Mouse (Mus musculus): ENCODE results near the gene Abi2. TPM values are rescaled to one million over a fixed set of nuclear protein-coding genes. Genes with fewer than 3 reads are reported as not detected.

Abi2 gene
- polyA plus RNA-seq, 1 experiment from 2014 or later = 10.5 TPM

DNA sequence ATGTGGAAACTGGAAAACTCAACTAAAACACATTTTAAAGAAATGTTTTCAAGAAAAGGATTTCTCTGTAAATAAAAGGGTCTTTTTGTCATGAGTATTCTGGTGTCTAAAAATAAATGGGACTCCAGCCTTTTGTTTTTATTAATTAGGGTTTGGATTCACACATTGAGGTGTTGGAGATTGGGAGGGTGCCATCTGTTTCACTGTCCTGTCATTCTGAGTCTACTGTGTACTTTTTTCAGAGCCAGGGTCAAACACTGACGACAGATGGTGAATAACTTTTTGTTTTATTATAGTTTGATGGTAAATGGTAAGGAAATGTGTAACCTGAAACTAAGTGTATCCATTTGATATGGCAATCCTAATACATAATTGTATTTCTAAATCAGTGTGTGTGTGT is 72.1 kb downstream of the Abi2 start:
- H3K4me1 ChIP-seq (ENCODE audit: control insufficient read depth, insufficient read depth, low read length) = no peaks in the 10 kb centered on the region
- no peaks in the 10 kb centered on the region for H3K9me3 ChIP-seq (ENCODE audit: control insufficient read depth, low read length)
- 42% methylated on average over 1 of the region's 1 CpGs for WGBS
- no peak overlapping the region for H3K4me2 ChIP-seq (ENCODE audit: low read depth, low read length)
- ATAC-seq = no peak
- H3K4me3 ChIP-seq (ENCODE audit: low read length) = no peak overlapping the region
- H3K27ac ChIP-seq (ENCODE audit: low read length) = no peak overlapping the region
- no peaks in the 10 kb centered on the region for H3K27me3 ChIP-seq (replicated peaks; ENCODE audit: control insufficient read depth, insufficient read depth, low read length)
- H3K9ac ChIP-seq (ENCODE audit: low read depth, low read length) = no peak overlapping the region
- no peaks in the 10 kb centered on the region for H3K36me3 ChIP-seq (ENCODE audit: control insufficient read depth, insufficient read depth, low read length)

DNA sequence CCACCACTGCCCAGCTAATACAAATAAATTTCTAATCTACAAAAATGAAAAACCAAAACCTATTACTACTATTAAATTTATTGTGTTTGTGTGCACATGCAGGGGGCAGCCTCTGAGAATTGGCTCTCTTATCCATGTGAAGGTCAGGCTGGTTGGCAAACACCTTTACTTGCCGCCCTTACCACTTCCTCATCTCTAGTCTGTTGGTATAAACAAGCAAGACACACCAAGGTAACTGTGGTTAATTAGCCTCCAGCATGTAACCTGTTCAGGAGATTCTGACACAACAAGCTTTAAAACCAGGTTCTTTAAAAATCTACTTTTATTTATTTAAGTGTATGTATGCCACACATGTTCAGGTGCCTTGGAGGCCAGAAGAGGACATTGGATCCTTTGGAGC is 73.5 kb downstream of the Abi2 start:
- H3K9me3 ChIP-seq (ENCODE audit: control insufficient read depth, low read length) = no peaks in the 10 kb centered on the region
- H3K27ac ChIP-seq (ENCODE audit: low read length) = no peak overlapping the region
- H3K27me3 ChIP-seq (replicated peaks; ENCODE audit: control insufficient read depth, insufficient read depth, low read length) = no peaks in the 10 kb centered on the region
- H3K9ac ChIP-seq (ENCODE audit: low read depth, low read length) = no peak overlapping the region
- H3K4me1 ChIP-seq (ENCODE audit: control insufficient read depth, insufficient read depth, low read length) = no peaks in the 10 kb centered on the region
- no peak for ATAC-seq
- H3K4me2 ChIP-seq (ENCODE audit: low read depth, low read length) = no peak overlapping the region
- no peaks in the 10 kb centered on the region for H3K36me3 ChIP-seq (ENCODE audit: control insufficient read depth, insufficient read depth, low read length)
- no peak overlapping the region for H3K4me3 ChIP-seq (ENCODE audit: low read length)
- 86% methylated on average over 1 of the region's 1 CpGs for WGBS

DNA sequence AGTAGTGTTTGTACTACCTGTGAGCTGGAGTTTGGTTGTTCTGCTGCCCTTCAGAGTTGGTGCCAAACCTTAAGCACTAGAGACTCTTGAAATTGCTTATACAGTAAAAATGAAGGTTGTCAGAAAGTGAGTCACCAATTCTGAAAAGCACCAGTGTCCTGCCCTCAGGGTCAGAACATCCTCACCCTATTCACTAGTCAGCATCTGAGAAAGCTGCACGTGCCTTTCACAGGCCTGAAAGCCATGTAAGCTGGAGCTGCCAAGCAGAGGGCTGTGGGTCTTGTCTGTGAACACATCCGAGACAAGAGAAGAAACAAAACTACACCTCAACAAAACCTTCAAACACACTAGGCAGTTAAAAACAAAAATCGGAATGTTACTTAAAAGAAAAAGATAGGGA is 76.2 kb downstream of the Abi2 start:
- H3K4me3 ChIP-seq (ENCODE audit: low read length) = no peak overlapping the region
- H3K9ac ChIP-seq (ENCODE audit: low read depth, low read length) = no peak overlapping the region
- no peaks in the 10 kb centered on the region for H3K9me3 ChIP-seq (ENCODE audit: control insufficient read depth, low read length)
- WGBS = 82% methylated on average over 3 of the region's 3 CpGs
- no peaks in the 10 kb centered on the region for H3K4me1 ChIP-seq (ENCODE audit: control insufficient read depth, insufficient read depth, low read length)
- H3K36me3 ChIP-seq (ENCODE audit: control insufficient read depth, insufficient read depth, low read length) = no peaks in the 10 kb centered on the region
- H3K27me3 ChIP-seq (replicated peaks; ENCODE audit: control insufficient read depth, insufficient read depth, low read length) = no peaks in the 10 kb centered on the region
- ATAC-seq = no peak
- no peak overlapping the region for H3K4me2 ChIP-seq (ENCODE audit: low read depth, low read length)
- no peak overlapping the region for H3K27ac ChIP-seq (ENCODE audit: low read length)

DNA sequence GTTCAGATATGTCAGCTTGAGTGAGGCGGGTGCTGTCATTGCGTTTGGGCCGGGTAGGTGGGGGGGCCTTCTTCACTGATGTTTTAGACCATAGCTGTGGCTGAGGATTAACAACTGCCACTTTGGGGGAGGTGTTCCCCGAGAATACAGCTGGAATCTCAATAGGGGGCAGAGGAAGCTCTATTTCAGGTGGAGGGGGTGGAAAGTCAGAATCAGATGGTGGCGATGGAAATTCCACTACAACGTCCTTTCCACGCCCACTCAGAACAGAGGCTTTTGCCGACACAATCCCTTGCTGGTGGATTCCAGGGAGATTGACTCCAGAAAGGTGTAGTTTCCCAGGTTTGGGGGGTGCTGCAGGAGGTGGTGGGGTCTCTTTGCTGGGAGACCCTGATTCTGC is 79.2 kb downstream of the Abi2 start:
- 92% methylated on average over 8 of the region's 8 CpGs for WGBS
- no peak for ATAC-seq
- no peak overlapping the region for H3K4me3 ChIP-seq (ENCODE audit: low read length)
- H3K9me3 ChIP-seq (ENCODE audit: control insufficient read depth, low read length) = no peaks in the 10 kb centered on the region
- H3K27ac ChIP-seq (ENCODE audit: low read length) = no peak overlapping the region
- 0 out of 2 replicates have a peak, but pooled peaks cover 3% of the 10 kb centered on the region for H3K4me1 ChIP-seq (ENCODE audit: control insufficient read depth, insufficient read depth, low read length)
- no peak overlapping the region for H3K9ac ChIP-seq (ENCODE audit: low read depth, low read length)
- no peak overlapping the region for H3K4me2 ChIP-seq (ENCODE audit: low read depth, low read length)
- H3K27me3 ChIP-seq (replicated peaks; ENCODE audit: control insufficient read depth, insufficient read depth, low read length) = no peaks in the 10 kb centered on the region
- peaks cover 2% of the 10 kb centered on the region; the same call in 1 of the 2 replicates for H3K36me3 ChIP-seq (ENCODE audit: control insufficient read depth, insufficient read depth, low read length)

DNA sequence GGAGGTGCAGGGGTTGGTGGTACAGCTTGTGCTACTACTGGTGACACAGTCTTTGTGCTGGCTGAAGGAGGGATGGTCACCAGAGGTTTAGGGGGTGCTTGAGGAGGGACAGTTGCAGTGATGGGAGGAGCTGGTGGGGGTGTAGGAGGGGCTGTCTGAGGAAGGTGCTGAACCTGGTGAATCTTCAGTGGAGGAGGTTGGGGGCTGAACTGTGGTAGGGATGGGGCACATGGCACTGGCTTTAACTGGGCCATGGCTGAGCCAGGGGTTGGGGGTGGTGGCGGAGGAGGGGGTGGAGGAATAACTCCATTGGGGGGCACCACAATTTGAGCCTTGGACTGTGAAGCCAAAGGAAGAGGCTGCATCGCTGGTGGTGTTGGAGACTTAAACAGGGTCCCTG is 80.2 kb downstream of the Abi2 start:
- no peak overlapping the region for H3K9ac ChIP-seq (ENCODE audit: low read depth, low read length)
- peaks cover 2% of the 10 kb centered on the region; the same call in 1 of the 2 replicates for H3K36me3 ChIP-seq (ENCODE audit: control insufficient read depth, insufficient read depth, low read length)
- no peak for ATAC-seq
- WGBS = 97% methylated on average over 2 of the region's 2 CpGs
- 0 out of 2 replicates have a peak, but pooled peaks cover 3% of the 10 kb centered on the region for H3K4me1 ChIP-seq (ENCODE audit: control insufficient read depth, insufficient read depth, low read length)
- H3K9me3 ChIP-seq (ENCODE audit: control insufficient read depth, low read length) = no peaks in the 10 kb centered on the region
- no peak overlapping the region for H3K4me2 ChIP-seq (ENCODE audit: low read depth, low read length)
- H3K4me3 ChIP-seq (ENCODE audit: low read length) = no peak overlapping the region
- H3K27ac ChIP-seq (ENCODE audit: low read length) = no peak overlapping the region
- no peaks in the 10 kb centered on the region for H3K27me3 ChIP-seq (replicated peaks; ENCODE audit: control insufficient read depth, insufficient read depth, low read length)

DNA sequence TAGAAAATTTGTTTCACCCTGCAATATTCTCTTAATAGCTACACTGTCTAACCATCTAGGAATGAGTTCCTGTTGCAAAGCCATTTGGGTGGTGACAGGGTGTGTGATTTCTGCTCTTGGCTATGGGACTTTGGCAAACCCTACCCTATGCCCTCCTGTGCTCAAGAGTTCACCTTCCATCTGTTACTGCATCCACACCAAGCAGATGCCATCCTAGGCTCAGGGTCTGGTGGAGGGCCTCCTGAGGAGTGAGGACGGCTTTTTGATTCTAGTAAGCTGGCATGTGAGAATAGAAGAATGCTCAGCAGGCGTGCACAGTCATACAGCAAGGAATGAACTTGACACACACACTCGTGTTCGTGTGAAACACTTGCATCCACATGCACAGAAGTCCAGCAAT is 81.1 kb downstream of the Abi2 start:
- Histone ChIP-seq H3K36me3 (ENCODE audit: control insufficient read depth, insufficient read depth, low read length) (peaks cover 2% of the 10 kb centered on the region; the same call in 1 of the 2 replicates), H3K9ac (ENCODE audit: low read depth, low read length) (no peak overlapping the region), H3K4me1 (ENCODE audit: control insufficient read depth, insufficient read depth, low read length) (0 out of 2 replicates have a peak, but pooled peaks cover 3% of the 10 kb centered on the region), H3K4me3 (ENCODE audit: low read length) (no peak overlapping the region), H3K27me3 (replicated peaks; ENCODE audit: control insufficient read depth, insufficient read depth, low read length) (no peaks in the 10 kb centered on the region), H3K27ac (ENCODE audit: low read length) (no peak overlapping the region), H3K9me3 (ENCODE audit: control insufficient read depth, low read length) (no peaks in the 10 kb centered on the region), H3K4me2 (ENCODE audit: low read depth, low read length) (no peak overlapping the region)
- no peak for ATAC-seq
- 91% methylated on average over 4 of the region's 4 CpGs for WGBS

DNA sequence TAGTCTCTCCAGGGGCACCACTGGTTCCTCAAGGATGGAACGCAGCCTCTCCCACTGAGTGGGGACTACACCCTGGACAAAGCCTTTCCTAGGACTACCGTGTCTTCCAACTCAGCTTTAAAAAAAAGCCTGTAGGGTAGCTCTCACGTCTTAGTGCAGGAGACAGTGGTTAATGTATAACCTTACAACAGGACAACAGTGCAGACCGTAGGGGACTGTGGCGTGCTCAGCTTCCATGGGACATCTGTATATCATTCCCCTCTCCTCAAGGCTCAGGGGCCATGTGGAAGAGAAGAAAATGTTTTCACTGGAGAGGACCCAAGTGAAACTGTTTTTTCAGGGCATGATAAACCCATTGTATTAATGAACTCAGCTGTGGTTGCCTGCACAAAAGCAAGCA is 83.0 kb downstream of the Abi2 start:
- ATAC-seq = peak; percentile 62
- H3K27ac ChIP-seq (ENCODE audit: low read length) = no peak overlapping the region
- no peaks in the 10 kb centered on the region for H3K9me3 ChIP-seq (ENCODE audit: control insufficient read depth, low read length)
- no peak overlapping the region for H3K9ac ChIP-seq (ENCODE audit: low read depth, low read length)
- H3K4me1 ChIP-seq (ENCODE audit: control insufficient read depth, insufficient read depth, low read length) = 0 out of 2 replicates have a peak, but pooled peaks cover 3% of the 10 kb centered on the region
- H3K4me2 ChIP-seq (ENCODE audit: low read depth, low read length) = no peak overlapping the region
- WGBS = 51% methylated on average over 5 of the region's 5 CpGs
- no peak overlapping the region for H3K4me3 ChIP-seq (ENCODE audit: low read length)
- H3K36me3 ChIP-seq (ENCODE audit: control insufficient read depth, insufficient read depth, low read length) = peaks cover 5% of the 10 kb centered on the region; the same call in 1 of the 2 replicates
- no peaks in the 10 kb centered on the region for H3K27me3 ChIP-seq (replicated peaks; ENCODE audit: control insufficient read depth, insufficient read depth, low read length)

DNA sequence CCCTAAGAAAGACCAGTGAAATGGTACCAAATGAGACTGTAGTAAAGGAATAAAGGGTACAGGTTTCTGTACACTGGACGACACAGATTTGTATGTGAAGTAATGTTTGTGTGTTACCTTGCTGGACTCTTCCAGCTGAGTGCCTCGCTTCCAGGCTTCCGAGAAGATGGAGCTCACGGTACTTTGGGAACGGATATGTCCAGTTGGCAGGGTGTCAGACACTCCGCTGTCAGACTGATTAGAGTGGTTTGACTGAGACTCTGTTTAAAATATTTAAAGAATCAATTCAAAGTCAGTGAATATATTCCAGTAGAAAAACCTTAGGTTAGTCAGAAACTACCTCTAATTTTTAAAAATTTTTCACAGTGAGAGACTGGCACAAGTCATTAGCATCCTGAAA is 84.0 kb downstream of the Abi2 start:
- Histone ChIP-seq H3K27ac (ENCODE audit: low read length) (no peak overlapping the region), H3K27me3 (replicated peaks; ENCODE audit: control insufficient read depth, insufficient read depth, low read length) (no peaks in the 10 kb centered on the region), H3K36me3 (ENCODE audit: control insufficient read depth, insufficient read depth, low read length) (peaks cover 5% of the 10 kb centered on the region; the same call in 1 of the 2 replicates), H3K4me1 (ENCODE audit: control insufficient read depth, insufficient read depth, low read length) (0 out of 2 replicates have a peak, but pooled peaks cover 3% of the 10 kb centered on the region), H3K4me2 (ENCODE audit: low read depth, low read length) (no peak overlapping the region), H3K9ac (ENCODE audit: low read depth, low read length) (no peak overlapping the region), H3K4me3 (ENCODE audit: low read length) (no peak overlapping the region), H3K9me3 (ENCODE audit: control insufficient read depth, low read length) (no peaks in the 10 kb centered on the region)
- no peak for ATAC-seq
- WGBS = 88% methylated on average over 6 of the region's 6 CpGs

DNA sequence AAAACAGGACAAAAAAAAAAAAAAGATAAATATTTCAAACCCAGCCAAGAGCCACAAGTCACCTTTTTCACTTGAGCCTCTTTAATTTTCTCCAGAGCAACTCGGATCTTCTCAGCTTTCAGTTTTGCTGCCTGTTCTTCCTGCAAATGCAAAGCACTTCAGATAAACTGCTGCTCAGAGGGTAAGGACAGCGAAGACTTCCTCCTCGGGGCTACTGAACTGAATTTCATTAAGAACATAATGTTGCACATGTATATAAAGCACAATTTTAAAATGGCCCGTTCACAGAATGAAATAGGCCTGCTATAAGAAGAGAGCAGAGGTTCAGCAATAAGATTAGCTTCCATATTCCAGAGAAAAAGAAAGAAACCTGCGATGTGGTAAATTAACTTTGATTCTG is 94.0 kb downstream of the Abi2 start:
- H3K36me3 ChIP-seq (ENCODE audit: control insufficient read depth, insufficient read depth, low read length) = peaks cover 2% of the 10 kb centered on the region; the same call in 1 of the 2 replicates
- H3K4me2 ChIP-seq (ENCODE audit: low read depth, low read length) = no peak overlapping the region
- no peaks in the 10 kb centered on the region for H3K4me1 ChIP-seq (ENCODE audit: control insufficient read depth, insufficient read depth, low read length)
- no peak overlapping the region for H3K27ac ChIP-seq (ENCODE audit: low read length)
- ATAC-seq = no peak
- H3K9ac ChIP-seq (ENCODE audit: low read depth, low read length) = no peak overlapping the region
- no peak overlapping the region for H3K4me3 ChIP-seq (ENCODE audit: low read length)
- H3K9me3 ChIP-seq (ENCODE audit: control insufficient read depth, low read length) = no peaks in the 10 kb centered on the region
- no peaks in the 10 kb centered on the region for H3K27me3 ChIP-seq (replicated peaks; ENCODE audit: control insufficient read depth, insufficient read depth, low read length)
- WGBS = 71% methylated on average over 5 of the region's 5 CpGs

DNA sequence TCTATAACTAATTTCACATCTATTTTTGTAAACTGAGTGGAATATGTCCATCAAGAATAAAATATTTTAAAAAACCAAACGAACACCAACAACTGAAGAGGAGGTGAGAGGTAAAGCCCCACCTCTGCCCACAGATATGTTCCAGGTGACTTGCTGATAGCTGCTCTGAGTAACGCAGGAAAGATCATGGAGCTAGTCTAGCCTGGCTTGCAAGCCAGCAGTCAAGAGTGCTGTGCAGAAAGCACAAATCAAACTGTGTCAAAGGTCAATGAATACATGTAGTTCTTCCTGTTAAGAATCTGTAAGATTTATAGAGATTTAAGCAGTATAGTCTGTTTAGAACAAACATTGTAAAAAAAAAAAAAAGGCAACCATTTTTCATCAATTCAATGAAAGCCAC is 101.2 kb downstream of the Abi2 start:
- WGBS = 45% methylated on average over 2 of the region's 2 CpGs
- H3K4me1 ChIP-seq (ENCODE audit: control insufficient read depth, insufficient read depth, low read length) = no peaks in the 10 kb centered on the region
- H3K36me3 ChIP-seq (ENCODE audit: control insufficient read depth, insufficient read depth, low read length) = 0 out of 2 replicates have a peak, but pooled peaks cover 2% of the 10 kb centered on the region
- H3K4me2 ChIP-seq (ENCODE audit: low read depth, low read length) = no peak overlapping the region
- no peaks in the 10 kb centered on the region for H3K27me3 ChIP-seq (replicated peaks; ENCODE audit: control insufficient read depth, insufficient read depth, low read length)
- no peak for ATAC-seq
- H3K4me3 ChIP-seq (ENCODE audit: low read length) = no peak overlapping the region
- no peaks in the 10 kb centered on the region for H3K9me3 ChIP-seq (ENCODE audit: control insufficient read depth, low read length)
- H3K9ac ChIP-seq (ENCODE audit: low read depth, low read length) = no peak overlapping the region
- H3K27ac ChIP-seq (ENCODE audit: low read length) = no peak overlapping the region

All from intestine, embryonic 16.5 days (tissue).